Mouse (Mus musculus) intestine, embryonic 15.5 days (tissue): ENCODE data around the gene Mbd3. TPM values are rescaled to one million over a fixed set of nuclear protein-coding genes. Genes with fewer than 3 reads are reported as not detected.
"Not testable (repeated sequence)": the region's sequence is repeated elsewhere in the genome, so short reads cannot be mapped to it uniquely, and the experiment has no call there.

Source experiments
- ATAC-seq: fragments of 200-750 bp; cut with Nextera tagmentation; 2 replicates; pipeline ENCODE4 v1.8.0; 2017; ENCODE audit warnings: moderate TSS enrichment, moderate library complexity
- H3K27ac ChIP-seq: fragments of 300-500 bp; sonication (generic); 2 replicates; pipeline ENCODE4 v1.5.1; 2015; ENCODE audit warnings: mild to moderate bottlenecking, inconsistent platforms
- H3K27me3 ChIP-seq: fragments of 300-500 bp; sonication (generic); replicated peaks from 2 replicates; pipeline ENCODE4 v1.6.1; 2015; ENCODE audit warnings: inconsistent platforms
- H3K36me3 ChIP-seq: fragments of 300-500 bp; sonication (generic); 2 replicates; pipeline ENCODE4 v1.6.1; 2015; ENCODE audit warnings: inconsistent platforms
- H3K4me1 ChIP-seq: fragments of 300-500 bp; sonication (generic); replicated peaks from 2 replicates; pipeline ENCODE4 v1.6.1; 2015; ENCODE audit warnings: inconsistent platforms
- H3K4me2 ChIP-seq: fragments of 300-500 bp; sonication (generic); replicated peaks from 2 replicates; pipeline ENCODE4 v1.6.1; 2015; ENCODE audit warnings: mild to moderate bottlenecking, inconsistent platforms
- H3K4me3 ChIP-seq: fragments of 300-500 bp; sonication (generic); replicated peaks from 2 replicates; pipeline ENCODE4 v1.5.1; 2015; ENCODE audit warnings: inconsistent platforms
- H3K9ac ChIP-seq: fragments of 300-500 bp; sonication (generic); 2 replicates; pipeline ENCODE4 v1.6.1; 2015; ENCODE audit warnings: inconsistent platforms
- H3K9me3 ChIP-seq: fragments of 300-500 bp; sonication (generic); 2 replicates; pipeline ENCODE4 v1.6.1; 2016; ENCODE audit warnings: inconsistent platforms
- WGBS: fragments of 180-500 bp; shearing (Covaris S2); methylation state at CpG from one replicate; pipeline ENCODE4 v1.1.7; 2015; 5-methylcytosine and 5-hydroxymethylcytosine counted together
- polyA plus RNA-seq: library from polyadenylated mRNA; unstranded; fragments of >200 nt; fragmentation: Nextera tagmentation; extraction: Ambion mirVana; gene quantifications from 2 replicates; pipeline ENCODE4 v1.2.1, GENCODE M21; 2015

Mbd3 gene
- polyA plus RNA-seq, 1 experiment from 2014 or later: 180 TPM

GRCm38 (mm10) chr10:80356001-80356682, 43.2 kb downstream of the Mbd3 start, which contains the start of gene Plk5:
Gene Plk5 (plus strand): TSS chr10:80356459.
- peak within 1 kb of the TSS; percentile 17; the same call in 1 of the 2 replicates for H3K9ac ChIP-seq
- H3K27me3 ChIP-seq: peaks cover 70% of the 10 kb centered on the region
- 1% methylated on average over 53 of the region's 53 CpGs for WGBS

GRCm38 (mm10) chr10:80355431-80355830, 43.9 kb downstream of the Mbd3 start:
- no peak for ATAC-seq
- no peak overlapping the region for H3K4me2 ChIP-seq
- H3K27me3 ChIP-seq: peaks cover 75% of the 10 kb centered on the region
- H3K9ac ChIP-seq: no peak overlapping the region
- no peak overlapping the region for H3K4me3 ChIP-seq
- H3K9me3 ChIP-seq: no peaks in the 10 kb centered on the region
- no peak overlapping the region for H3K27ac ChIP-seq
- no peaks in the 10 kb centered on the region for H3K36me3 ChIP-seq
- peaks cover 25% of the 10 kb centered on the region for H3K4me1 ChIP-seq
- 14% methylated on average over 9 of the region's 9 CpGs for WGBS

More at GRCm38 (mm10) chr10:80356001-80356682, 43.2 kb downstream of the Mbd3 start, which contains the start of gene Plk5:
- no peaks in the 10 kb centered on the region for H3K9me3 ChIP-seq
- H3K27ac ChIP-seq: no peak within 1 kb of the TSS
- H3K4me3 ChIP-seq: peak within 1 kb of the TSS; percentile 28
- H3K4me1 ChIP-seq: peaks cover 22% of the 10 kb centered on the region
- peak within 1 kb of the TSS; percentile 53 for H3K4me2 ChIP-seq
- ATAC-seq: no peak
- H3K36me3 ChIP-seq: no peaks in the 10 kb centered on the region

GRCm38 (mm10) chr10:80352727-80353126, 46.6 kb downstream of the Mbd3 start:
- no peak for ATAC-seq
- no peaks in the 10 kb centered on the region for H3K36me3 ChIP-seq
- no peak overlapping the region for H3K4me2 ChIP-seq
- H3K27ac ChIP-seq: no peak overlapping the region
- no peaks in the 10 kb centered on the region for H3K9me3 ChIP-seq
- no peak overlapping the region for H3K4me3 ChIP-seq
- peaks cover 37% of the 10 kb centered on the region for H3K4me1 ChIP-seq
- 70% methylated on average over 8 of the region's 8 CpGs for WGBS
- H3K9ac ChIP-seq: no peak overlapping the region
- H3K27me3 ChIP-seq: peaks cover 73% of the 10 kb centered on the region

- Histone ChIP-seq H3K36me3 (no peaks in the 10 kb centered on the region), H3K4me2 (no peak overlapping the region), H3K9me3 (no peaks in the 10 kb centered on the region), H3K4me1 (peaks cover 35% of the 10 kb centered on the region), H3K9ac (no peak overlapping the region), H3K27ac (no peak overlapping the region), H3K27me3 (peaks cover 71% of the 10 kb centered on the region), H3K4me3 (no peak overlapping the region)
- ATAC-seq: peak; percentile 8; the same call in 1 of the 2 replicates
- WGBS: 20% methylated on average over 11 of the region's 11 CpGs
Measured at GRCm38 (mm10) chr10:80351896-80352295, 47.5 kb downstream of the Mbd3 start.

- ATAC-seq: peak; percentile 74
- 5% methylated on average over 7 of the region's 7 CpGs for WGBS
- Histone ChIP-seq H3K4me3 (0 out of 2 replicates have a peak overlapping the region, but pooled peaks have one; percentile 4), H3K9ac (no peak overlapping the region), H3K4me1 (peaks cover 29% of the 10 kb centered on the region), H3K36me3 (no peaks in the 10 kb centered on the region), H3K9me3 (no peaks in the 10 kb centered on the region), H3K4me2 (no peak overlapping the region), H3K27me3 (peaks cover 60% of the 10 kb centered on the region), H3K27ac (no peak overlapping the region)
Measured at GRCm38 (mm10) chr10:80350292-80350691, 49.1 kb downstream of the Mbd3 start.

- peaks cover 41% of the 10 kb centered on the region for H3K4me1 ChIP-seq
- no peaks in the 10 kb centered on the region for H3K36me3 ChIP-seq
- peak overlapping the region; percentile 56; the same call in 1 of the 2 replicates for H3K9ac ChIP-seq
- no peak for ATAC-seq
- 16% methylated on average over 26 of the region's 26 CpGs for WGBS
- H3K4me3 ChIP-seq: peak overlapping the region; percentile 44
- peaks cover 62% of the 10 kb centered on the region for H3K27me3 ChIP-seq
- no peak overlapping the region for H3K27ac ChIP-seq
- no peaks in the 10 kb centered on the region for H3K9me3 ChIP-seq
- peak overlapping the region; percentile 77 for H3K4me2 ChIP-seq
Measured at GRCm38 (mm10) chr10:80348981-80349380, 50.4 kb downstream of the Mbd3 start.

- Histone ChIP-seq H3K4me1 (peaks cover 47% of the 10 kb centered on the region), H3K27me3 (peaks cover 66% of the 10 kb centered on the region), H3K36me3 (no peaks in the 10 kb centered on the region), H3K9ac (peak within 1 kb of the TSS; percentile 56), H3K9me3 (no peaks in the 10 kb centered on the region), H3K4me2 (peak within 1 kb of the TSS; percentile 77), H3K4me3 (peak within 1 kb of the TSS; percentile 44), H3K27ac (0 out of 2 replicates have a peak within 1 kb of the TSS, but pooled peaks have one; percentile 2)
- peak; percentile 52 for ATAC-seq
- 2% methylated on average over 42 of the region's 42 CpGs for WGBS
Measured at GRCm38 (mm10) chr10:80348244-80348781, 51.0 kb downstream of the Mbd3 start, which contains the start of gene Adamtsl5. Gene Adamtsl5 (minus strand): TSS chr10:80348412.

- H3K4me3 ChIP-seq: peak overlapping the region; percentile 44
- H3K9me3 ChIP-seq: no peaks in the 10 kb centered on the region
- ATAC-seq: no peak
- peaks cover 69% of the 10 kb centered on the region for H3K27me3 ChIP-seq
- WGBS: 16% methylated on average over 17 of the region's 17 CpGs
- H3K4me2 ChIP-seq: peak overlapping the region; percentile 77
- H3K9ac ChIP-seq: peak overlapping the region; percentile 56
- H3K4me1 ChIP-seq: peaks cover 54% of the 10 kb centered on the region
- H3K27ac ChIP-seq: 0 out of 2 replicates have a peak overlapping the region, but pooled peaks have one; percentile 2
- H3K36me3 ChIP-seq: no peaks in the 10 kb centered on the region
Measured at GRCm38 (mm10) chr10:80347514-80347967, 51.8 kb downstream of the Mbd3 start.

GRCm38 (mm10) chr10:80345929-80346328, 53.4 kb downstream of the Mbd3 start:
- ATAC-seq, H3K36me3 ChIP-seq, H3K4me2 ChIP-seq, H3K27ac ChIP-seq, H3K9ac ChIP-seq, H3K4me3 ChIP-seq, H3K9me3 ChIP-seq: not testable (repeated sequence)
- WGBS: 84% methylated on average over 6 of the region's 6 CpGs
- peaks cover 70% of the 10 kb centered on the region for H3K4me1 ChIP-seq
- H3K27me3 ChIP-seq: peaks cover 75% of the 10 kb centered on the region

GRCm38 (mm10) chr10:80345122-80345521, 54.2 kb downstream of the Mbd3 start:
- no peaks in the 10 kb centered on the region for H3K9me3 ChIP-seq
- 0 out of 2 replicates have a peak overlapping the region, but pooled peaks have one; percentile 61 for H3K27ac ChIP-seq
- peak overlapping the region; percentile 67 for H3K4me2 ChIP-seq
- peaks cover 66% of the 10 kb centered on the region for H3K4me1 ChIP-seq
- WGBS: 3% methylated on average over 16 of the region's 16 CpGs
- peak overlapping the region; percentile 17; the same call in 1 of the 2 replicates for H3K9ac ChIP-seq
- peaks cover 78% of the 10 kb centered on the region for H3K27me3 ChIP-seq
- ATAC-seq: peak; percentile 18; the same call in 1 of the 2 replicates
- no peaks in the 10 kb centered on the region for H3K36me3 ChIP-seq
- H3K4me3 ChIP-seq: peak overlapping the region; percentile 21

GRCm38 (mm10) chr10:80344131-80344661, 55.2 kb downstream of the Mbd3 start:
- H3K9ac ChIP-seq: no peak overlapping the region
- H3K9me3 ChIP-seq: no peaks in the 10 kb centered on the region
- peaks cover 65% of the 10 kb centered on the region for H3K4me1 ChIP-seq
- peak; percentile 14; the same call in 1 of the 2 replicates for ATAC-seq
- 31% methylated on average over 9 of the region's 9 CpGs for WGBS
- peak overlapping the region; percentile 61 for H3K27ac ChIP-seq
- peak overlapping the region; percentile 67 for H3K4me2 ChIP-seq
- no peaks in the 10 kb centered on the region for H3K36me3 ChIP-seq
- H3K27me3 ChIP-seq: peaks cover 70% of the 10 kb centered on the region
- H3K4me3 ChIP-seq: no peak overlapping the region

GRCm38 (mm10) chr10:80343425-80343895, 55.9 kb downstream of the Mbd3 start:
- 35% methylated on average over 13 of the region's 13 CpGs for WGBS
- Histone ChIP-seq H3K4me1 (peaks cover 57% of the 10 kb centered on the region), H3K4me2 (peak overlapping the region; percentile 67), H3K4me3 (peak overlapping the region; percentile 32), H3K27me3 (peaks cover 62% of the 10 kb centered on the region), H3K27ac (peak overlapping the region; percentile 36; the same call in 1 of the 2 replicates), H3K9me3 (no peaks in the 10 kb centered on the region), H3K9ac (no peak overlapping the region), H3K36me3 (no peaks in the 10 kb centered on the region)
- 0 out of 2 replicates have a peak, but pooled peaks have one; percentile 1 for ATAC-seq
